Mouse (Mus musculus): ENCODE results near the gene Ranbp1.
"Not testable (repeated sequence)": the region's sequence is repeated elsewhere in the genome, so short reads cannot be mapped to it uniquely, and the experiment has no call there.

Ranbp1 gene

GRCm38 (mm10) chr16:18248433-18249363 lies at the start of gene Ranbp1, which contains the start of gene Trmt2a:
Gene Ranbp1, minus strand, starts transcription at chr16:18248732.
Gene Trmt2a, plus strand, starts transcription at chr16:18248679.
- in situ Hi-C loops (cut with MseI, MboI): no loop called here

GRCm38 (mm10) chr16:18289614-18290013 lies 41.1 kb upstream of the Ranbp1 start:
- in situ Hi-C loops (cut with MseI, MboI): not testable (repeated sequence)

GRCm38 (mm10) chr16:18289067-18289588 lies 40.6 kb upstream of the Ranbp1 start, which contains the start of gene Dgcr8:
Gene Dgcr8, minus strand, starts transcription at chr16:18289246.
- in situ Hi-C loops (cut with MseI, MboI): no loop called here

- in situ Hi-C loops (cut with MseI, MboI): no loop called here
Observed at GRCm38 (mm10) chr16:18288581-18289061, 40.1 kb upstream of the Ranbp1 start.

GRCm38 (mm10) chr16:18288166-18288565 lies 39.6 kb upstream of the Ranbp1 start:
- in situ Hi-C loops (cut with MseI, MboI): no loop called here

GRCm38 (mm10) chr16:18275166-18275565 lies 26.6 kb upstream of the Ranbp1 start:
- in situ Hi-C loops (cut with MseI, MboI): no loop called here

GRCm38 (mm10) chr16:18268182-18268581 lies 19.6 kb upstream of the Ranbp1 start:
- in situ Hi-C loops (cut with MseI, MboI): no loop called here

GRCm38 (mm10) chr16:18265024-18265423 lies 16.5 kb upstream of the Ranbp1 start:
- in situ Hi-C loops (cut with MseI, MboI): no loop called here

GRCm38 (mm10) chr16:18258221-18258620 lies 9.7 kb upstream of the Ranbp1 start, which contains the start of gene Gm49776:
Gene Gm49776, minus strand, starts transcription at chr16:18258321.
- in situ Hi-C loops (cut with MseI, MboI): no loop called here

- in situ Hi-C loops (cut with MseI, MboI): no loop called here
Observed at GRCm38 (mm10) chr16:18253866-18254265, 5.3 kb upstream of the Ranbp1 start.

GRCm38 (mm10) chr16:18252736-18253135 lies 4.2 kb upstream of the Ranbp1 start:
- in situ Hi-C loops (cut with MseI, MboI): no loop called here

- in situ Hi-C loops (cut with MseI, MboI): no loop called here
Observed at GRCm38 (mm10) chr16:18250828-18251790, 2.6 kb upstream of the Ranbp1 start.

- in situ Hi-C loops (cut with MseI, MboI): no loop called here
Observed at GRCm38 (mm10) chr16:18250231-18250630, 1.7 kb upstream of the Ranbp1 start.

- in situ Hi-C loops (cut with MseI, MboI): no loop called here
Observed at GRCm38 (mm10) chr16:18249364-18249967, 934 bp upstream of the Ranbp1 start.

- in situ Hi-C loops (cut with MseI, MboI): no loop called here
Observed at GRCm38 (mm10) chr16:18247521-18248399, 772 bp downstream of the Ranbp1 start.

GRCm38 (mm10) chr16:18241581-18241980 lies 7.0 kb downstream of the Ranbp1 start:
- in situ Hi-C loops (cut with MseI, MboI): no loop called here

GRCm38 (mm10) chr16:18236676-18237501 lies 11.6 kb downstream of the Ranbp1 start:
- in situ Hi-C loops (cut with MseI, MboI): no loop called here

- in situ Hi-C loops (cut with MseI, MboI): no loop called here
Observed at GRCm38 (mm10) chr16:18235389-18236065, 13.0 kb downstream of the Ranbp1 start.
